Mouse (Mus musculus) MEL (cell line): ENCODE results near the gene Ltb4r2. TPM values are rescaled to one million over a fixed set of nuclear protein-coding genes. Genes with fewer than 3 reads are reported as not detected.
A peak's percentile ranks its signal among the peaks of the same experiment; 100 is the strongest.

Source experiments
- DNase-seq: peaks from one replicate; pipeline ENCODE4 v3.0.0; 2011; ENCODE audit warnings: low read depth, low spot score
- H3K27ac ChIP-seq: 2 replicates; pipeline ENCODE4 v1.5.1; 2012; ENCODE audit warnings: low read depth, mild to moderate bottlenecking, control low read depth, low read length, moderate library complexity; ENCODE audit not compliant: control insufficient read depth
- H3K27me3 ChIP-seq, 2 experiments: fragments of 150-350 bp in 1 of 2; sonication (generic) in 1 of 2; 2 replicates each; pipeline ENCODE4 v1.6.1; 2012; ENCODE audit warnings: low read length in 2 of 2, mild to moderate bottlenecking in 2 of 2, improper control_type of control experiment in 1 of 2, moderate library complexity in 1 of 2; ENCODE audit not compliant: insufficient read depth in 2 of 2, control insufficient read depth in 1 of 2
- H3K36me3 ChIP-seq, 2 experiments: 2 replicates each; pipeline ENCODE4 v1.6.1; 2012 to 2014; ENCODE audit warnings: low read length in 2 of 2, improper control_type of control experiment in 1 of 2, inconsistent platforms in 1 of 2, mild to moderate bottlenecking in 1 of 2; ENCODE audit not compliant: insufficient read depth in 2 of 2, control insufficient read depth in 1 of 2
- H3K4me1 ChIP-seq, 2 experiments: fragments of 150-350 bp in 1 of 2; sonication (generic) in 1 of 2; 2 replicates each; pipeline ENCODE4 v1.6.1; 2012; ENCODE audit warnings: low read length in 2 of 2, improper control_type of control experiment in 1 of 2, mild to moderate bottlenecking in 1 of 2; ENCODE audit not compliant: insufficient read depth in 2 of 2, control insufficient read depth in 1 of 2
- H3K4me3 ChIP-seq, 2 experiments: fragments of 150-350 bp in 1 of 2; sonication (generic) in 1 of 2; 2 replicates each; pipeline ENCODE4 v1.5.1; 2012; ENCODE audit warnings: low read depth in 2 of 2, low read length in 2 of 2, mild to moderate bottlenecking in 2 of 2, moderate library complexity in 2 of 2, control low read depth in 1 of 2, improper control_type of control experiment in 1 of 2; ENCODE audit not compliant: control insufficient read depth in 1 of 2, insufficient read depth in 1 of 2
- H3K79me2 ChIP-seq: 2 replicates; pipeline ENCODE4 v1.6.1; 2012; ENCODE audit warnings: mild to moderate bottlenecking, low read length, moderate library complexity; ENCODE audit not compliant: control insufficient read depth, poor library complexity, insufficient read depth
- H3K9ac ChIP-seq: 2 replicates; pipeline ENCODE4 v1.6.1; 2012; ENCODE audit warnings: low read depth, mild to moderate bottlenecking, control low read depth, low read length, moderate library complexity; ENCODE audit not compliant: control insufficient read depth, poor library complexity, severe bottlenecking
- H3K9me3 ChIP-seq: fragments of 150-350 bp; sonication (generic); replicated peaks from 2 replicates; pipeline ENCODE4 v1.6.1; 2012; ENCODE audit warnings: mild to moderate bottlenecking, low read length, improper control_type of control experiment, moderate library complexity; ENCODE audit not compliant: insufficient read depth
- CTCF ChIP-seq, 3 experiments: IDR thresholded peaks in 2 of 3; conservative IDR thresholded peaks in 1 of 3; 2 replicates each; pipeline ENCODE4 v1.5.1; 2011 to 2012; ENCODE audit warnings: low read length in 3 of 3, low read depth in 2 of 3, mild to moderate bottlenecking in 2 of 3, improper control_type of control experiment in 1 of 3, inconsistent platforms in 1 of 3, mixed read lengths in 1 of 3, moderate library complexity in 1 of 3; ENCODE audit not compliant: control insufficient read depth in 1 of 3, insufficient read depth in 1 of 3, poor library complexity in 1 of 3, severe bottlenecking in 1 of 3
- ELF1 ChIP-seq: IDR thresholded peaks from 2 replicates; pipeline ENCODE4 v1.6.1; 2014; ENCODE audit warnings: low read depth, mild to moderate bottlenecking, inconsistent platforms, low read length, improper control_type of control experiment, moderate library complexity
- EP300 ChIP-seq, 2 experiments: IDR thresholded peaks; 2 replicates each; pipeline ENCODE4 v1.6.1; 2011; ENCODE audit warnings: improper control_type of control experiment in 2 of 2, low read length in 2 of 2, low read depth in 1 of 2, mild to moderate bottlenecking in 1 of 2
- GABPA ChIP-seq: IDR thresholded peaks from 2 replicates; pipeline ENCODE4 v1.6.1; 2012; ENCODE audit warnings: low read depth, mild to moderate bottlenecking, inconsistent platforms, low read length, improper control_type of control experiment, moderate library complexity
- GATA1 ChIP-seq: IDR thresholded peaks from 2 replicates; pipeline ENCODE4 v1.6.1; 2011; ENCODE audit warnings: low read depth, low read length, improper control_type of control experiment
- JUND ChIP-seq: IDR thresholded peaks from 2 replicates; pipeline ENCODE4 v1.6.1; 2011; ENCODE audit warnings: low read depth, mild to moderate bottlenecking, improper control_type of control experiment, low read length
- MEF2A ChIP-seq: IDR thresholded peaks from 2 replicates; pipeline ENCODE4 v1.6.1; 2014; ENCODE audit warnings: low read depth, mild to moderate bottlenecking, inconsistent platforms, low read length, improper control_type of control experiment; ENCODE audit not compliant: poor library complexity, insufficient replicate concordance, severe bottlenecking; ENCODE audit errors: extremely low read depth
- MYB ChIP-seq: IDR thresholded peaks from 2 replicates; pipeline ENCODE4 v1.6.1; 2011; ENCODE audit warnings: mild to moderate bottlenecking, low read depth, low read length, improper control_type of control experiment
- MYC ChIP-seq: IDR thresholded peaks from 2 replicates; pipeline ENCODE4 v1.6.1; 2011; ENCODE audit warnings: low read depth, mild to moderate bottlenecking, low read length, improper control_type of control experiment, moderate library complexity
- NELFE ChIP-seq: IDR thresholded peaks from 2 replicates; pipeline ENCODE4 v1.6.1; 2011; ENCODE audit warnings: low read depth, low read length, improper control_type of control experiment
- POLR2A ChIP-seq, 2 experiments: IDR thresholded peaks; 2 replicates each; pipeline ENCODE4 v1.6.1; 2011 to 2012; ENCODE audit warnings: low read length in 2 of 2, mild to moderate bottlenecking in 2 of 2, control low read depth in 1 of 2, improper control_type of control experiment in 1 of 2, low read depth in 1 of 2, moderate library complexity in 1 of 2; ENCODE audit not compliant: control insufficient read depth in 1 of 2, insufficient read depth in 1 of 2, poor library complexity in 1 of 2
- POLR2AphosphoS5 ChIP-seq: IDR thresholded peaks from 2 replicates; pipeline ENCODE4 v1.6.1; 2012; ENCODE audit warnings: low read depth, borderline replicate concordance, mild to moderate bottlenecking, inconsistent platforms, low read length, moderate library complexity, mixed read lengths
- RAD21 ChIP-seq: IDR thresholded peaks from 2 replicates; pipeline ENCODE4 v1.6.1; 2011; ENCODE audit warnings: mild to moderate bottlenecking, low read depth, low read length, improper control_type of control experiment
- SMC3 ChIP-seq: IDR thresholded peaks from 2 replicates; pipeline ENCODE4 v1.6.1; 2011; ENCODE audit warnings: low read depth, low read length, improper control_type of control experiment
- UBTF ChIP-seq: IDR thresholded peaks from 2 replicates; pipeline ENCODE4 v1.6.1; 2012; ENCODE audit warnings: low read depth, mild to moderate bottlenecking, inconsistent platforms, low read length, improper control_type of control experiment, moderate library complexity, borderline replicate concordance; ENCODE audit not compliant: insufficient read depth
- ZC3H11A ChIP-seq: IDR thresholded peaks from 2 replicates; pipeline ENCODE4 v1.6.1; 2012; ENCODE audit warnings: low read depth, mild to moderate bottlenecking, inconsistent platforms, low read length, improper control_type of control experiment
- polyA plus RNA-seq, 2 experiments: library from polyadenylated mRNA; stranded (reverse) in 1 of 2; unstranded in 1 of 2; fragments of >175 nt in 1 of 2; fragments of >200 nt in 1 of 2; gene quantifications; 2 replicates each; pipeline versions ENCODE4 v1.2.1 to v1.2.4; 2012; ENCODE audit warnings: low replicate concordance in 2 of 2, low read depth in 1 of 2; ENCODE audit not compliant: insufficient read length in 2 of 2, insufficient read depth in 1 of 2, missing spikeins in 1 of 2
- total RNA-seq: library from RNA; depleted of rRNA; stranded (reverse); fragments of 300-350 nt; gene quantifications from 2 replicates; pipeline ENCODE4 v1.2.3, GENCODE M21; 2012

Ltb4r2 gene
- total and polyA plus RNA-seq, 3 experiments, result 0.19 to 0.52 TPM; not detected in 1

DNA sequence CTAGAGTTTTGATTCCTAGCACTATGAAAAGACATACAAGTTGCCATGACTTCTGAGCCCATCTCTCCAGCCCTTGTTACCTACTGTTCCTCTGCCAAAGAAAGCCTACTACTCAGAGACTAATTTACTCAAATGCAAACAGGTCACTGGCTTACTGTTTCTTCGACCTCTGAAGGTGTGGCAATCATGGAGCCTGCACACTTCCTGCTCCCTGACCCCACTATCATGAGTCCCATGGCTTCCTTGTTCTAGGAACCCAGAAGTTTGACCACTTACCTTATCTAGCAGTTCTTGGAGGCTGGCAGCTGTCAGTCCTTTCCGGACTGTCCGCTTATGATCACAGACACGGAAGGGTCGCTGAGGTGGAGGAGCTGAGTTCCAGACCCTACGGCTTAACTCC lies 3.7 kb upstream of the Ltb4r2 start:
- no peaks in the 10 kb centered on the region for H3K27me3 ChIP-seq
- H3K36me3 ChIP-seq, result peaks cover 0 to 2% of the 10 kb centered on the region in 2 experiments; a peak in 2 of 4 replicates
- H3K9me3 ChIP-seq, result no peaks in the 10 kb centered on the region
- H3K4me1 ChIP-seq, result no peaks in the 10 kb centered on the region
- DNase-seq, result no peak
- no peak overlapping the region for H3K4me3 ChIP-seq
- no peaks in the 10 kb centered on the region for H3K79me2 ChIP-seq
- TF ChIP-seq UBTF (no peak), MEF2A (no peak), JUND (no peak), GABPA (no peak), ZC3H11A (no peak), POLR2A (IDR thresholded peaks at IDR 0.05; ENCODE audit: control insufficient read depth in 1 of 2, insufficient read depth in 1 of 2, low read depth in 1 of 2, low read length in 2 of 2, poor library complexity in 1 of 2) (peak in 1 of 2 experiments; percentile 42; a peak in 1 of 4 replicates)
- H3K9ac ChIP-seq, result no peak overlapping the region
- no peak overlapping the region for H3K27ac ChIP-seq

DNA sequence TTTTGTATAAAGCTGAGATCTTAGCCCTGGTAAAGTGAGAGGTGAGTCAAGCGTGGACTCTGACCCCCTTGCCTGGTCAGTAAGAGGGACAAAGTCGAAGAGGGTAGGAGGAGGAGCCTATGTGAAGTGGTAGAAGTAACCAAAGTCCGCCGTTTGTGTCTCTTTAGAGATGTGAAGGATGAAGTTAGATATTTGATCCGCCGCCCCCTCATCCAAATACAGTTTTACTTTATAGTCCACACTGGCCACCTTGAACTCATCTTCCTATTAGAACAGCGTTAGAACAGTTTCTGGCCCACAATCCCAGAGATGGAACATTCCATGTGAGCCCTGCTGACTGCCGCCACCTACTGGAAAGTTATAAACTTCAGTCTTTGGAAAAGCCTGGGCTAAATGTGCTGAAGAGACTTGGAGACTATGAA lies 2.9 kb upstream of the Ltb4r2 start, which contains the start of gene Cideb:
Gene Cideb, minus strand, starts transcription at position 96 of the 422 bp plus-strand sequence.
- H3K36me3 ChIP-seq, result peaks cover 0 to 2% of the 10 kb centered on the region in 2 experiments; a peak in 2 of 4 replicates
- DNase-seq, result peak; percentile 65
- no peak within 1 kb of the TSS for H3K9ac ChIP-seq
- no peaks in the 10 kb centered on the region for H3K9me3 ChIP-seq
- TF ChIP-seq ELF1, result no peak
- TF ChIP-seq EP300 (IDR thresholded peaks at IDR 0.05; ENCODE audit: low read depth in 1 of 2, low read length in 2 of 2), result no peak
- peak; percentile 61 for TF ChIP-seq RAD21
- TF ChIP-seq POLR2AphosphoS5, result no peak
- peak; percentile 52 to 75 (median 58) for TF ChIP-seq CTCF (IDR thresholded peaks at IDR 0.05 in 2 of 3, conservative IDR thresholded peaks at IDR 0.05 in 1 of 3; ENCODE audit: control insufficient read depth in 1 of 3, insufficient read depth in 1 of 3, low read depth in 2 of 3, low read length in 3 of 3, poor library complexity in 1 of 3, severe bottlenecking in 1 of 3)
- TF ChIP-seq SMC3, result peak; percentile 79
- no peak for TF ChIP-seq UBTF
- no peak for TF ChIP-seq MYB
- TF ChIP-seq MYC, result 0 out of 2 replicates have a peak, but pooled peaks have one; percentile 39
- TF ChIP-seq ZC3H11A, result peak; percentile 59; the same call in 1 of the 2 replicates
- TF ChIP-seq GATA1, result no peak
- no peak for TF ChIP-seq NELFE
- no peak within 1 kb of the TSS for H3K27ac ChIP-seq
- H3K4me3 ChIP-seq, result no peak within 1 kb of the TSS
- peaks cover 3 to 4% of the 10 kb centered on the region in 2 experiments; a peak in 2 of 4 replicates for H3K4me1 ChIP-seq
- no peaks in the 10 kb centered on the region for H3K27me3 ChIP-seq
- no peaks in the 10 kb centered on the region for H3K79me2 ChIP-seq
